ENCODE assay signal across 8 mouse cellular contexts in genomic region chr11:59947752-59948400, GRCm38 (mm10). TPM values are rescaled to one million over a fixed set of nuclear protein-coding genes. Genes with fewer than 3 reads are reported as not detected.
DNase-seq lines count a peak whose midpoint lies in the region; ATAC-seq and TF ChIP-seq lines count a peak whose summit lies in the region.

Gene Med9 (plus strand): TSS chr11:59948206.

- peak within 1 kb of the TSS; percentile 62 for H3K27ac ChIP-seq in heart, embryonic 11.5 days (ENCODE audit: low read depth, low read length)
- peak within 1 kb of the TSS; percentile 81 for H3K27ac ChIP-seq in kidney, postnatal 0 days
- peak within 1 kb of the TSS; percentile 81 for H3K27ac ChIP-seq in liver, embryonic 11.5 days (ENCODE audit: low read depth, low read length)
- peak within 1 kb of the TSS; percentile 79; the same call in 1 of the 2 replicates for H3K27ac ChIP-seq in stomach, embryonic 14.5 days (ENCODE audit: low read length)

- WGBS in heart, embryonic 11.5 days (ENCODE audit: insufficient replicate concordance), result 1% methylated on average over 43 of the region's 43 CpGs
- under 1% methylated on average over 43 of the region's 43 CpGs for WGBS in kidney, postnatal 0 days
- WGBS in liver, embryonic 11.5 days, result 3% methylated on average over 43 of the region's 43 CpGs
- WGBS in stomach, embryonic 14.5 days, result 1% methylated on average over 43 of the region's 43 CpGs

- ATAC-seq in erythroblast, adult 5-6 weeks (replicated peaks; ENCODE audit: low FRiP score, poor library complexity, severe bottlenecking), result peak; percentile 94
- peak; percentile 93 for ATAC-seq in heart, embryonic 11.5 days (replicated peaks; ENCODE audit: insufficient number of reproducible peaks, low FRiP score, low TSS enrichment)
- ATAC-seq in kidney, postnatal 0 days (replicated peaks; ENCODE audit: low FRiP score, low read depth), result peak; percentile 92
- ATAC-seq in liver, embryonic 11.5 days (replicated peaks; ENCODE audit: low FRiP score), result peak; percentile 94
- ATAC-seq in stomach, embryonic 14.5 days (ENCODE audit: insufficient number of reproducible peaks, insufficient read depth, low FRiP score, low read depth), result peak; percentile 94

- H3K36me3 ChIP-seq in heart, embryonic 11.5 days (ENCODE audit: control insufficient read depth, insufficient read depth, low read length), result no peaks in the 10 kb centered on the region; the same call in 1 of the 2 replicates
- no peaks in the 10 kb centered on the region for H3K36me3 ChIP-seq in kidney, postnatal 0 days (ENCODE audit: insufficient read depth, low read length)
- H3K36me3 ChIP-seq in liver, embryonic 11.5 days (ENCODE audit: control insufficient read depth, insufficient read depth, low read length), result no peaks in the 10 kb centered on the region
- H3K36me3 ChIP-seq in stomach, embryonic 14.5 days (ENCODE audit: control insufficient read depth, insufficient read depth, low read length), result no peaks in the 10 kb centered on the region; the same call in 1 of the 2 replicates

- TF ChIP-seq CTCF in kidney, postnatal 0 days (IDR thresholded peaks at IDR 0.05; ENCODE audit: low read depth), result no peak

- H3K4me3 ChIP-seq in heart, embryonic 11.5 days (ENCODE audit: low read depth, low read length), result peak within 1 kb of the TSS; percentile 99
- peak within 1 kb of the TSS; percentile 95 for H3K4me3 ChIP-seq in kidney, postnatal 0 days (replicated peaks; ENCODE audit: low read depth, low read length)
- peak within 1 kb of the TSS; percentile 83 for H3K4me3 ChIP-seq in liver, embryonic 11.5 days (ENCODE audit: low read depth, low read length)
- H3K4me3 ChIP-seq in stomach, embryonic 14.5 days (ENCODE audit: low read depth, low read length), result peak within 1 kb of the TSS; percentile 90

- peak; percentile 95 to 96 for DNase-seq in B cell, adult 2 months
- DNase-seq in brain, adult 2 months (ENCODE audit: low read depth, low spot score), result peak; percentile 96
- peak; percentile 96 for DNase-seq in kidney, postnatal 0 days (ENCODE audit: low spot score)
- DNase-seq in liver, embryonic 11.5 days (ENCODE audit: low spot score), result peak; percentile 95
- peak; percentile 82 for DNase-seq in naive thymus-derived CD4-positive, alpha-beta T cell, adult 2 months (ENCODE audit: low read depth)

- peaks cover 11% of the 10 kb centered on the region; the same call in 1 of the 2 replicates for H3K4me1 ChIP-seq in heart, embryonic 11.5 days (ENCODE audit: control insufficient read depth, insufficient read depth, low read length)
- peaks cover 5% of the 10 kb centered on the region for H3K4me1 ChIP-seq in kidney, postnatal 0 days (replicated peaks; ENCODE audit: insufficient read depth, low read length)
- peaks cover 21% of the 10 kb centered on the region for H3K4me1 ChIP-seq in liver, embryonic 11.5 days (replicated peaks; ENCODE audit: control insufficient read depth, insufficient read depth, low read length)
- H3K4me1 ChIP-seq in stomach, embryonic 14.5 days (ENCODE audit: control insufficient read depth, insufficient read depth, low read length), result peaks cover 8% of the 10 kb centered on the region; the same call in 1 of the 2 replicates

- no peaks in the 10 kb centered on the region for H3K9me3 ChIP-seq in heart, embryonic 11.5 days (replicated peaks; ENCODE audit: control insufficient read depth, low read length)
- no peaks in the 10 kb centered on the region for H3K9me3 ChIP-seq in kidney, postnatal 0 days (replicated peaks; ENCODE audit: low read length)
- no peaks in the 10 kb centered on the region for H3K9me3 ChIP-seq in liver, embryonic 11.5 days (ENCODE audit: control insufficient read depth, low read length)
- H3K9me3 ChIP-seq in stomach, embryonic 14.5 days (ENCODE audit: control insufficient read depth, low read depth, low read length), result no peaks in the 10 kb centered on the region

- peak within 1 kb of the TSS; percentile 69 for H3K4me2 ChIP-seq in heart, embryonic 11.5 days
- peak within 1 kb of the TSS; percentile 70 for H3K4me2 ChIP-seq in kidney, postnatal 0 days (ENCODE audit: low read length)
- H3K4me2 ChIP-seq in liver, embryonic 11.5 days, result peak within 1 kb of the TSS; percentile 83
- H3K4me2 ChIP-seq in stomach, embryonic 14.5 days (replicated peaks; ENCODE audit: low read depth, low read length), result peak within 1 kb of the TSS; percentile 75

- H3K9ac ChIP-seq in heart, embryonic 11.5 days (ENCODE audit: low read depth, low read length), result peak within 1 kb of the TSS; percentile 99
- peak within 1 kb of the TSS; percentile 98 for H3K9ac ChIP-seq in kidney, postnatal 0 days (ENCODE audit: low read depth, low read length)
- peak within 1 kb of the TSS; percentile 92 for H3K9ac ChIP-seq in liver, embryonic 11.5 days (ENCODE audit: low read depth, low read length)
- H3K9ac ChIP-seq in stomach, embryonic 14.5 days (replicated peaks; ENCODE audit: low read depth, low read length), result peak within 1 kb of the TSS; percentile 79

- no peaks in the 10 kb centered on the region for H3K27me3 ChIP-seq in heart, embryonic 11.5 days (ENCODE audit: control insufficient read depth, insufficient read depth, low read length)
- no peaks in the 10 kb centered on the region for H3K27me3 ChIP-seq in kidney, postnatal 0 days (ENCODE audit: insufficient read depth, low read length)
- no peaks in the 10 kb centered on the region for H3K27me3 ChIP-seq in liver, embryonic 11.5 days (replicated peaks; ENCODE audit: control insufficient read depth, insufficient read depth, low read length)
- H3K27me3 ChIP-seq in stomach, embryonic 14.5 days (ENCODE audit: control insufficient read depth, insufficient read depth, low read length), result no peaks in the 10 kb centered on the region

RNA-seq across cellular contexts. Expression of gene Med9, which starts in this region (rescaled TPM):
- total RNA-seq in erythroblast, adult 5-6 weeks (2015; ENCODE audit: low replicate concordance), result 2.9 and 3.3 TPM in 2 replicates
- total RNA-seq in erythroblast, adult 5-6 weeks (2017; ENCODE audit: low replicate concordance), result 3.9 and 8.9 TPM in 2 replicates
- polyA plus RNA-seq in heart, embryonic 11.5 days (2014; fragmentation: Nextera tagmentation; extraction: Ambion mirVana), result 49.1 and 51.2 TPM in 2 replicates
- 38.9 and 40.2 TPM in 2 replicates for polyA plus RNA-seq in kidney, postnatal 0 days (2015; fragmentation: Nextera tagmentation; extraction: Ambion mirVana)
- polyA plus RNA-seq in liver, embryonic 11.5 days (2014; fragmentation: Nextera tagmentation; extraction: Ambion mirVana), result 42.9 and 44.6 TPM in 2 replicates
- polyA plus RNA-seq in stomach, embryonic 14.5 days (2014; fragmentation: Nextera tagmentation; extraction: Ambion mirVana), result 38.4 and 39.1 TPM in 2 replicates

Comparison
In these comparisons a context has a peak if more than half of its experiments do, and no peak if none do; other contexts are left out.
1. Peak in every context shown above with its lines: DNase-seq, ATAC-seq, H3K4me3 ChIP-seq and H3K27ac ChIP-seq.